Mouse (Mus musculus) heart, adult 2 months (tissue): ENCODE measurements around the gene Snai3.

Experiments used
- CTCF ChIP-seq: fragments of 200-600 bp; IDR thresholded peaks from 2 replicates; pipeline ENCODE4 v1.8.1; 2022; ENCODE audit warnings: antibody characterized with exemption, mild to moderate bottlenecking, moderate library complexity
- EP300 ChIP-seq: fragments of 200-500 bp; IDR thresholded peaks from 2 replicates; pipeline ENCODE4 v1.6.1; 2011; ENCODE audit warnings: low read depth, low read length, control low read depth; ENCODE audit not compliant: insufficient read depth
- POLR2A ChIP-seq: fragments of 200-500 bp; IDR thresholded peaks from 2 replicates; pipeline ENCODE4 v1.6.1; 2011; ENCODE audit warnings: mild to moderate bottlenecking, low read depth, low read length, control low read depth; ENCODE audit not compliant: insufficient read depth

- peak; percentile 50 for TF ChIP-seq CTCF
- no peak for TF ChIP-seq POLR2A
- TF ChIP-seq EP300 = no peak
These were observed 27.1 kb downstream of the Snai3 start for GRCm38 (mm10) chr8:122433269-122433905.
